14 mouse cellular contexts compared by ENCODE assay signal in genomic region chr7:139327030-139327429, GRCm38 (mm10).
DNase-seq lines count a peak whose midpoint lies in the region; ATAC-seq and TF ChIP-seq lines count a peak whose summit lies in the region.
"Had no signal": no experiment of that assay in that cellular context is flagged by ENCODE, and none has a peak within 500 bp of the region (broad histone marks: within the 10 kb centered on the region; RNA-seq: fewer than 3 reads in every experiment).

No protein-coding gene starts in this region.

- H3K36me3 ChIP-seq in embryonic facial prominence, embryonic 13.5 days, result no peaks in the 10 kb centered on the region
- H3K36me3 ChIP-seq in embryonic facial prominence, embryonic 10.5 days (replicated peaks), result no peaks in the 10 kb centered on the region
- no peaks in the 10 kb centered on the region for H3K36me3 ChIP-seq in heart, postnatal 0 days (replicated peaks; ENCODE audit: control insufficient read depth, insufficient read depth, low read length)
- H3K36me3 ChIP-seq in midbrain, embryonic 14.5 days (ENCODE audit: control insufficient read depth, insufficient read depth, low read length), result no peaks in the 10 kb centered on the region
- H3K36me3 ChIP-seq: forebrain, embryonic 10.5 days; liver, embryonic 12.5 days; midbrain, embryonic 10.5 days had no signal

- no peak for TF ChIP-seq EP300 in heart, postnatal 0 days (IDR thresholded peaks at IDR 0.05; ENCODE audit: low read depth)

- 50% methylated on average over 1 of the region's 1 CpGs for WGBS in embryonic facial prominence, embryonic 13.5 days
- WGBS in embryonic facial prominence, embryonic 10.5 days, result 84% methylated on average over 1 of the region's 1 CpGs
- WGBS in heart, postnatal 0 days, result 53% methylated on average over 1 of the region's 1 CpGs
- WGBS in midbrain, embryonic 14.5 days, result 78% methylated on average over 1 of the region's 1 CpGs

- no peak for TF ChIP-seq POLR2A in embryonic fibroblast, embryonic 13.5 days (IDR thresholded peaks at IDR 0.05; ENCODE audit: low read depth, low read length)

- H3K9ac ChIP-seq in embryonic facial prominence, embryonic 13.5 days, result no peak overlapping the region
- peak overlapping the region; percentile 34; the same call in 1 of the 2 replicates for H3K9ac ChIP-seq in heart, postnatal 0 days (replicated peaks; ENCODE audit: low read depth, low read length)
- no peak overlapping the region for H3K9ac ChIP-seq in midbrain, embryonic 14.5 days (replicated peaks; ENCODE audit: low read length)
- H3K9ac ChIP-seq: liver, embryonic 12.5 days had no signal

- no peak overlapping the region for H3K4me3 ChIP-seq in embryonic facial prominence, embryonic 13.5 days
- H3K4me3 ChIP-seq in embryonic facial prominence, embryonic 10.5 days, result no peak overlapping the region
- no peak overlapping the region for H3K4me3 ChIP-seq in embryonic fibroblast, embryonic 13.5 days (ENCODE audit: insufficient read depth, low read length)
- H3K4me3 ChIP-seq in heart, postnatal 0 days (ENCODE audit: low read depth, low read length), result no peak overlapping the region
- no peak overlapping the region for H3K4me3 ChIP-seq in midbrain, embryonic 14.5 days (replicated peaks; ENCODE audit: low read depth, low read length)
- H3K4me3 ChIP-seq: forebrain, embryonic 10.5 days; liver, embryonic 12.5 days; midbrain, embryonic 10.5 days had no signal

- no peaks in the 10 kb centered on the region for H3K9me3 ChIP-seq in embryonic facial prominence, embryonic 13.5 days
- H3K9me3 ChIP-seq in embryonic facial prominence, embryonic 10.5 days, result no peaks in the 10 kb centered on the region
- H3K9me3 ChIP-seq in heart, postnatal 0 days (replicated peaks; ENCODE audit: control insufficient read depth, low read length), result no peaks in the 10 kb centered on the region
- H3K9me3 ChIP-seq in midbrain, embryonic 14.5 days (ENCODE audit: control insufficient read depth, low read length), result no peaks in the 10 kb centered on the region
- H3K9me3 ChIP-seq: liver, embryonic 12.5 days; midbrain, embryonic 10.5 days had no signal

- H3K27ac ChIP-seq in embryonic facial prominence, embryonic 13.5 days, result peak overlapping the region; percentile 4
- no peak overlapping the region for H3K27ac ChIP-seq in embryonic facial prominence, embryonic 10.5 days (replicated peaks)
- 0 out of 2 replicates have a peak overlapping the region, but pooled peaks have one; percentile 7 for H3K27ac ChIP-seq in embryonic fibroblast, embryonic 13.5 days (ENCODE audit: insufficient read depth, low read length)
- H3K27ac ChIP-seq in heart, postnatal 0 days (ENCODE audit: low read depth), result peak overlapping the region; percentile 95
- no peak overlapping the region for H3K27ac ChIP-seq in midbrain, embryonic 14.5 days (replicated peaks; ENCODE audit: low read depth, low read length)
- H3K27ac ChIP-seq: forebrain, embryonic 10.5 days; liver, embryonic 12.5 days; midbrain, embryonic 10.5 days had no signal

- no peaks in the 10 kb centered on the region for H3K27me3 ChIP-seq in embryonic facial prominence, embryonic 13.5 days
- no peaks in the 10 kb centered on the region for H3K27me3 ChIP-seq in embryonic facial prominence, embryonic 10.5 days (replicated peaks; ENCODE audit: low read depth, poor library complexity, severe bottlenecking)
- H3K27me3 ChIP-seq in heart, postnatal 0 days (ENCODE audit: control insufficient read depth, insufficient read depth, low read length), result no peaks in the 10 kb centered on the region
- no peaks in the 10 kb centered on the region for H3K27me3 ChIP-seq in midbrain, embryonic 14.5 days (ENCODE audit: control insufficient read depth, insufficient read depth, low read length)

- peaks cover 18% of the 10 kb centered on the region for H3K4me1 ChIP-seq in embryonic facial prominence, embryonic 13.5 days
- H3K4me1 ChIP-seq in embryonic facial prominence, embryonic 10.5 days, result no peaks in the 10 kb centered on the region
- peaks cover 8% of the 10 kb centered on the region; the same call in 1 of the 2 replicates for H3K4me1 ChIP-seq in embryonic fibroblast, embryonic 13.5 days (ENCODE audit: control insufficient read depth, insufficient read depth, low read length)
- H3K4me1 ChIP-seq in heart, postnatal 0 days (ENCODE audit: control insufficient read depth, insufficient read depth), result peaks cover 25% of the 10 kb centered on the region
- no peaks in the 10 kb centered on the region for H3K4me1 ChIP-seq in midbrain, embryonic 14.5 days (ENCODE audit: control insufficient read depth, insufficient read depth, low read length)
- H3K4me1 ChIP-seq: forebrain, embryonic 10.5 days; liver, embryonic 12.5 days had no signal

- no peak for TF ChIP-seq CTCF in embryonic fibroblast, embryonic 13.5 days (IDR thresholded peaks at IDR 0.05; ENCODE audit: borderline replicate concordance, insufficient read depth, low read length)
- no peak for TF ChIP-seq CTCF in heart, postnatal 0 days (IDR thresholded peaks at IDR 0.05; ENCODE audit: low read depth)

- no peak for DNase-seq in embryonic facial prominence, embryonic 10.5 days (ENCODE audit: low spot score)
- peak; percentile 27 for DNase-seq in 3T3-L1 (ENCODE audit: low read depth, low spot score)
- DNase-seq in heart, postnatal 0 days (ENCODE audit: low spot score), result peak; percentile 86
- DNase-seq in thymus, postnatal 14 days, result no peak
- DNase-seq in midbrain, embryonic 14.5 days, result no peak
- DNase-seq: cerebellum, adult 8-10 months; thymus, postnatal 4 days had no signal

- ATAC-seq in embryonic facial prominence, embryonic 13.5 days (ENCODE audit: insufficient number of reproducible peaks, insufficient read depth, low FRiP score, low TSS enrichment, low read depth), result no peak
- ATAC-seq in heart, postnatal 0 days (ENCODE audit: insufficient read depth, low read depth), result peak; percentile 94
- ATAC-seq in megakaryocyte-erythroid progenitor cell, adult 5-6 weeks (replicated peaks; ENCODE audit: low FRiP score, low TSS enrichment, poor library complexity, severe bottlenecking), result no peak
- no peak for ATAC-seq in midbrain, embryonic 14.5 days (ENCODE audit: low FRiP score, low TSS enrichment)
- ATAC-seq: liver, embryonic 12.5 days; lung, postnatal 0 days had no signal

- no peak overlapping the region for H3K4me2 ChIP-seq in embryonic facial prominence, embryonic 13.5 days
- H3K4me2 ChIP-seq in heart, postnatal 0 days (ENCODE audit: low read depth, low read length), result no peak overlapping the region
- H3K4me2 ChIP-seq in midbrain, embryonic 14.5 days (ENCODE audit: low read length), result no peak overlapping the region
- H3K4me2 ChIP-seq: liver, embryonic 12.5 days had no signal

Comparison
In these comparisons a context has a peak if more than half of its experiments do, and no peak if none do; other contexts are left out.
1. H3K27ac ChIP-seq: peak in embryonic facial prominence, embryonic 13.5 days (single experiment), embryonic fibroblast, embryonic 13.5 days (single experiment) and heart, postnatal 0 days (single experiment); none in embryonic facial prominence, embryonic 10.5 days (single experiment) and midbrain, embryonic 14.5 days (single experiment).
2. DNase-seq: peak in 3T3-L1 (single experiment) and heart, postnatal 0 days (single experiment); none in embryonic facial prominence, embryonic 10.5 days (single experiment), thymus, postnatal 14 days (single experiment) and midbrain, embryonic 14.5 days (single experiment).